Mouse (Mus musculus) stomach, embryonic 14.5 days (tissue): ENCODE data around the gene Oprd1. TPM values are rescaled to one million over a fixed set of nuclear protein-coding genes. Genes with fewer than 3 reads are reported as not detected.

Experiments
- ATAC-seq: fragments of 200-750 bp; cut with Nextera tagmentation; 2 replicates; pipeline ENCODE4 v1.8.0; 2017; ENCODE audit warnings: low read depth, moderate TSS enrichment; ENCODE audit not compliant: insufficient number of reproducible peaks, insufficient read depth, low FRiP score
- H3K27ac ChIP-seq: fragments of 300-500 bp; sonication (generic); 2 replicates; pipeline ENCODE4 v1.5.1; 2014; ENCODE audit warnings: mild to moderate bottlenecking, low read length, moderate library complexity, mixed read lengths
- H3K27me3 ChIP-seq: fragments of 300-500 bp; sonication (generic); 2 replicates; pipeline ENCODE4 v1.6.1; 2014; ENCODE audit warnings: low read length, control low read depth, mixed read lengths; ENCODE audit not compliant: control insufficient read depth, insufficient read depth
- H3K36me3 ChIP-seq: fragments of 300-500 bp; sonication (generic); 2 replicates; pipeline ENCODE4 v1.6.1; 2014; ENCODE audit warnings: mild to moderate bottlenecking, control low read depth, low read length, moderate library complexity, mixed read lengths; ENCODE audit not compliant: control insufficient read depth, insufficient read depth
- H3K4me1 ChIP-seq: fragments of 300-500 bp; sonication (generic); 2 replicates; pipeline ENCODE4 v1.6.1; 2014; ENCODE audit warnings: low read length, control low read depth, mixed read lengths; ENCODE audit not compliant: control insufficient read depth, insufficient read depth
- H3K4me2 ChIP-seq: fragments of 300-500 bp; sonication (generic); replicated peaks from 2 replicates; pipeline ENCODE4 v1.6.1; 2014; ENCODE audit warnings: low read depth, low read length, control low read depth
- H3K4me3 ChIP-seq: fragments of 300-500 bp; sonication (generic); 2 replicates; pipeline ENCODE4 v1.5.1; 2014; ENCODE audit warnings: low read depth, low read length, control low read depth
- H3K9ac ChIP-seq: fragments of 300-500 bp; sonication (generic); replicated peaks from 2 replicates; pipeline ENCODE4 v1.6.1; 2014; ENCODE audit warnings: low read depth, mild to moderate bottlenecking, control low read depth, low read length, moderate library complexity, mixed read lengths
- H3K9me3 ChIP-seq: fragments of 300-500 bp; sonication (generic); 2 replicates; pipeline ENCODE4 v1.6.1; 2016; ENCODE audit warnings: low read depth, low read length, control low read depth; ENCODE audit not compliant: control insufficient read depth
- WGBS: fragments of 180-500 bp; shearing (Covaris S2); extraction: QIAGEN DNeasy Blood & Tissue Kit; methylation state at CpG from one replicate; pipeline ENCODE4 v1.1.7; 2014; 5-methylcytosine and 5-hydroxymethylcytosine counted together
- polyA plus RNA-seq: library from polyadenylated mRNA; unstranded; fragments of >200 nt; fragmentation: Nextera tagmentation; extraction: Ambion mirVana; gene quantifications from 2 replicates; pipeline ENCODE4 v1.2.1, GENCODE M21; 2014

Gene Oprd1
- polyA plus RNA-seq, 1 experiment from 2014 or later, result 0.07 TPM

DNA sequence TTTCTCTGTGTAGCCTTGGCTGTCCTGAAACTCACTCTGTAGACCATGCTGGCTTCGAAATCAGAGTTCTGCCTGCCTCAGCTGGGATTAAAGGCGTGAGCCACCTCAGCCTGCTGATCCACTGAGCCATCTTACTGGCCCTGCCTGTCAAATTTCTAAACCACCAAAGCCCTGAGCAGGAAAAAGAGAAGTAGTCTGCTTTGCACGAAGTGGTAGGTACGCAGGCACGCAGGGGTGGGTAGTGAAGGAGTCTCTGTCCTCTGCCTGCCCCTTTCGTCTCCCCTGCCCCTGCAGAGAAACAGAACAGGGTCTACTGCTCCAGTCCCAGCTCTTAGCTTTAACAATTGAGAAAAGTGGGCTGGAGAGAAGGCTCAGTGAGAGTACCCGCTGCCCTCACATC is 59.2 kb downstream of the Oprd1 start:
- Histone ChIP-seq H3K4me2 (no peak overlapping the region), H3K4me3 (no peak overlapping the region), H3K36me3 (no peaks in the 10 kb centered on the region), H3K27ac (no peak overlapping the region), H3K4me1 (no peaks in the 10 kb centered on the region), H3K27me3 (no peaks in the 10 kb centered on the region), H3K9me3 (no peaks in the 10 kb centered on the region), H3K9ac (no peak overlapping the region)
- WGBS, result 85% methylated on average over 7 of the region's 7 CpGs
- ATAC-seq, result no peak

DNA sequence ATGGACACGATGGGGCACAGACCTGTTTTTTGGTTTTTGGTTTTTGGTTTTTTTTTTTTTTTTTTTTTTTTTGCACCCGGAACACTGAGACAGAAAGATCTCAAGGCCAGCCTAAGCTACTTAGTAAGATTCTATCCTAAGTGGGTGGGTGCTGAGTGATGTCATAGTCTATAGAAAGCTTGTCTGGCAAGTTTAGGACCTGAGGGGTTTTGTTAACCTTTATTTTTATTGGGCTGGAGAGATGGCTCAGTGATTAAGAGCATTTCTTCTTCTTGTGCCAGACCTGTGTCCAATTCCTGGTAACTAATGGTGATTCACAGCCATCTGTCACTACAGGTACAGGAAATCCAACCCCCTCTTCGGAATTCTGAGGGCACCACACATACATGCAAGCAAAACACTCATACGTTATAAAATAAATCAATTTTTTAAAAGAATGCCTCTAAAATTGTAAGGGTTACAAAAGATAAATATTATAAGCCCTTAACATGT is 63.7 kb downstream of the Oprd1 start:
- H3K27ac ChIP-seq, result no peak overlapping the region
- no peak overlapping the region for H3K9ac ChIP-seq
- H3K9me3 ChIP-seq, result no peaks in the 10 kb centered on the region
- H3K4me2 ChIP-seq, result no peak overlapping the region
- no peaks in the 10 kb centered on the region for H3K36me3 ChIP-seq
- no peak overlapping the region for H3K4me3 ChIP-seq
- 57% methylated on average over 4 of the region's 4 CpGs for WGBS
- no peak for ATAC-seq
- 0 out of 2 replicates have a peak, but pooled peaks cover 2% of the 10 kb centered on the region for H3K4me1 ChIP-seq
- H3K27me3 ChIP-seq, result no peaks in the 10 kb centered on the region

DNA sequence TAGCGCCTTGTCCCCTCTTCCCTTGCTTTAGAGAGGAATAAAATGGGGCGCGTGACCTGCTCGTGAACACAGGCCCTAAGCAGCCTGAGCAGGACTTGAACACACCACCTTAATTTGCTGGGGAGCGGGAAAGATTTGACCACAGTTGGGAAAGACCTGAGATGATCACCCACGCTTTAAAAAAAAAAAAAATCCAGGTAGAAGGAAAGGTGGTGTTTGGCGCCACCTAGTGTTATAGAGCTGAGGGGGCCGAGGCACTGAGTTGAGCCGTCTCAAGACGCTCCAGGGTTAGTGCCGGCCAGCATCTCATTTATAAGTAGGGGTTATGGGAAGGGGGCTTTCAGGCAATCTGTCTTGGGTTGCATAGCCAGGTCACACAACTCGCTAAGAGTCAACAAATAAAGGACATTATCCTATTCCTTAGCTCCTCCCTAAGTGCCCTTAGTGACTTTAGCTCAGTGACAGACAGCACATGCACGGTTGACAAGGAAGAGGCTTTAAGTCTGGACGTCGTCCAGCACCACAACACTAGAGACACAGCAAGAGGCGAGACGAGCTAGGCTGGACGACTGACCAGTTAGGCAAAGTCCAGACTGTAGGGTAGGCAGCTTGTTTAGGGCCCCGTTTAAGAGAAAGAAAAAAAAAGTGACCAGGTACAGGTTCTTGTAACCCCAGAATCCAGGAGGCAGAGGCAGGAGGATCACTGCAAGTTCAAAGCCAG is 64.6 kb downstream of the Oprd1 start:
- no peak overlapping the region for H3K4me3 ChIP-seq
- no peaks in the 10 kb centered on the region for H3K9me3 ChIP-seq
- no peaks in the 10 kb centered on the region for H3K27me3 ChIP-seq
- H3K4me2 ChIP-seq, result no peak overlapping the region
- H3K9ac ChIP-seq, result no peak overlapping the region
- WGBS, result 18% methylated on average over 19 of the region's 19 CpGs
- H3K36me3 ChIP-seq, result no peaks in the 10 kb centered on the region
- no peak overlapping the region for H3K27ac ChIP-seq
- 0 out of 2 replicates have a peak, but pooled peaks cover 2% of the 10 kb centered on the region for H3K4me1 ChIP-seq
- no peak for ATAC-seq

DNA sequence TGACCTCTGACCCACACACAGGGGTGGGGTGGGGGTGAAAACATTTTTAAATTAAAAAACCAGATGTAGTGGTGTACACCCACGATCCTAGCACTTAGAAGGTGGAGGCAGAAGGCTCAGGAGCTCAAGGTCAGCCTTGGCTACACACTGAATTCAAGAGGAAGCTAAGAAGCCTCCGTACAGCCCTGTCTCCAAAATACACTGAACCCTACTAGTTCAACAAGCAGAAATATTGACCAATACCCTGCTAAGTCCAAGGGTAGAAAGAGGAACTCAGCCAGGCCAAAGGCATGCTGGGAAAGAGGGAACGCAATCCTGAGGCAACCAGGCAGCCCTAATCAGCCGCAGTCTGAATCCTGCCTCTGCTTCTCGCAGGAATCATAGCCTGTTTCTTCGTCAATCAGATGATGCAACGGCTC is 66.0 kb downstream of the Oprd1 start:
- H3K4me3 ChIP-seq, result no peak overlapping the region
- H3K9ac ChIP-seq, result no peak overlapping the region
- no peaks in the 10 kb centered on the region for H3K9me3 ChIP-seq
- no peak for ATAC-seq
- WGBS, result 66% methylated on average over 7 of the region's 7 CpGs
- H3K4me1 ChIP-seq, result 0 out of 2 replicates have a peak, but pooled peaks cover 2% of the 10 kb centered on the region
- no peaks in the 10 kb centered on the region for H3K27me3 ChIP-seq
- H3K36me3 ChIP-seq, result no peaks in the 10 kb centered on the region
- H3K4me2 ChIP-seq, result no peak overlapping the region
- no peak overlapping the region for H3K27ac ChIP-seq

DNA sequence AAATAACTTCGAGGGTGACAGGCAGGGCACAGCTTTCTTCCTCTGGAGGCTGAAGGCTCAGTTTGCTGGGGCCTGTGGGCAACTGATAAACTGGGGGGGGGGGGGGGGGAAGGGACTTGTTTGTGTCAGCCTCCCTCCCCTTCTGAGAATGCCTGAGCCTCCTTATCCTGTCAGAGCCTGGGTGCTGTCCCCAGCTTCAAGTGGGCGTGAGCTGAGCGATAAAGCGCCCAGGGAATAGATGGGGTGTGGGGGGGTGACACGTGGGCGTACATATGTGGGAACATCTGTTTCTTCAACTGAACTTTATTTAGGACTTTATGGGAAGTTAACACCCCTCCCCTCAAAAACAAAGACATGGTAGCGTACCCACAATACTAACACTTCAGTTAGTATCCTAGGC is 66.8 kb downstream of the Oprd1 start:
- 59% methylated on average over 7 of the region's 7 CpGs for WGBS
- no peaks in the 10 kb centered on the region for H3K36me3 ChIP-seq
- no peak overlapping the region for H3K4me2 ChIP-seq
- H3K4me1 ChIP-seq, result 0 out of 2 replicates have a peak, but pooled peaks cover 2% of the 10 kb centered on the region
- no peak overlapping the region for H3K9ac ChIP-seq
- H3K9me3 ChIP-seq, result no peaks in the 10 kb centered on the region
- peak overlapping the region; percentile 58; the same call in 1 of the 2 replicates for H3K27ac ChIP-seq
- H3K27me3 ChIP-seq, result no peaks in the 10 kb centered on the region
- no peak overlapping the region for H3K4me3 ChIP-seq
- ATAC-seq, result no peak

DNA sequence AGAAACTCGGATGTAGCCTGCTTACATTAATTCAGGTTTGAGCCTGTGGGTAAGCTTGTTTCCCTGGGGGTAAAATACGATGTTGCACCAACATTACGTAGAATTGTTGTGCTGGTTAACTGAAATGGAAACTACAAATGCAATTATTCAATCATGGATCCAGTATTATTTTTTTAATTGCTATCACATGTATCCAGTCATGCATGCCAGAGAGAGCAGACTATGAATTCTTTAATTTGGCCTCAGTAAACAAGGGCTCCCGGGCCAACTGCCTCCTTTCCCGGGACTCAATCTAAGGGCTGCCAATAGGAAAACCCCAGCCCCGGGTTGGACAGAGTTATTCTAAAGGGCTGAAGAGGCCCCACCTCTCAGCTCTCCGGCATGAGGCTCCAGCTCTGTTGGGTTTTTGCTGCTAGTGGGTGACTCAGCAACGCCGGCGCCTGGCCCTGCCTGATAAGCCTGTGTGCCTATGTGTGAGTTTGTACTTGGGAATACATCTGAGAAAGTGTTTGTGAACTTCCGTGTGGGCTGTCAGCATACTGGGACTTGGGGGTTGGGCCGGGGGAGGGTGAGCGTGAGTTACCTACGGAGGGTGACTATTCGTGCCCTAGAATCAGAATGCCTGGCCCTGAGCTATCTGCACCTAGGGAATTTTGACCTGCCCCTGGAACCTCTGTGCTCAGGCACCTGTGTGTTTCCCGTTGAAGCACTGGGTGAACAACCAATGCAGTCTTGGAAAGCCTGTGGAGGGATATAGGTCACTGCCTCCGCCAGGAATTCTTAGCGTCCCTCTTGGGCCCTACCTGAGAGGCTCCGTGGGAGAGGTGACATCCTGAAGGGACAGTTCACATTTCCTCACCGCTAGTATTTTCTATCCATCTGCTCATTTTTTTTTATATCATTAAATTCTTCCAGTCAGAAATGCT is 67.5 kb downstream of the Oprd1 start:
- ATAC-seq, result peak; percentile 58; the same call in 1 of the 2 replicates
- Histone ChIP-seq H3K4me3 (no peak overlapping the region), H3K27ac (peak overlapping the region; percentile 58; the same call in 1 of the 2 replicates), H3K9me3 (no peaks in the 10 kb centered on the region), H3K36me3 (no peaks in the 10 kb centered on the region), H3K4me1 (0 out of 2 replicates have a peak, but pooled peaks cover 2% of the 10 kb centered on the region), H3K27me3 (no peaks in the 10 kb centered on the region), H3K9ac (no peak overlapping the region), H3K4me2 (peak overlapping the region; percentile 4; the same call in 1 of the 2 replicates)
- 33% methylated on average over 20 of the region's 20 CpGs for WGBS

DNA sequence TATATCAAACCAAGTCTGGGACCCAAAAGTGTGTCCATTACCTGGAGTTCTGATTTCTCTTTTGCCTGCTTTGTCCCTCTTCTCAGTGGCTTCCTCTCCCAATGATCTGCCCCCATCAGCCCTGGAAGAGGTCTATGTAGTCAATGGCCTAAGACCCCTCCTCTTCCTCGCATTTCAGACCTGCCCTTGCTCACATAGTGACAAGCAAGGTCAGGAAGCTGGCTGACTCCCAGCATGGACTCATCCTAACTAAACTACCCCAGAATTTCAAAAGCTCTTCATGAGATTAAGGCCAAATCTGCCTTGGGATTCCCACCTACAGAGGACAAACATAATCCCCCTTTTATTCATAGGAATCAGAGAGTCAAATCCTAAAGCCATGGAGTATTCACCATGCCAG is 68.5 kb downstream of the Oprd1 start:
- Histone ChIP-seq H3K27me3 (no peaks in the 10 kb centered on the region), H3K9ac (no peak overlapping the region), H3K4me3 (no peak overlapping the region), H3K36me3 (no peaks in the 10 kb centered on the region), H3K27ac (peak overlapping the region; percentile 34; the same call in 1 of the 2 replicates), H3K4me2 (peak overlapping the region; percentile 89), H3K4me1 (0 out of 2 replicates have a peak, but pooled peaks cover 2% of the 10 kb centered on the region), H3K9me3 (no peaks in the 10 kb centered on the region)
- 74% methylated on average over 1 of the region's 1 CpGs for whole genome bisulfite sequencing
- ATAC-seq, result no peak
